Mouse (Mus musculus): ENCODE data around the gene Mcts2. TPM values are rescaled to one million over a fixed set of nuclear protein-coding genes. Genes with fewer than 3 reads are reported as not detected.

Mcts2 gene
- polyA plus RNA-seq, 1 experiment from 2014 or later, result 19.4 TPM

DNA sequence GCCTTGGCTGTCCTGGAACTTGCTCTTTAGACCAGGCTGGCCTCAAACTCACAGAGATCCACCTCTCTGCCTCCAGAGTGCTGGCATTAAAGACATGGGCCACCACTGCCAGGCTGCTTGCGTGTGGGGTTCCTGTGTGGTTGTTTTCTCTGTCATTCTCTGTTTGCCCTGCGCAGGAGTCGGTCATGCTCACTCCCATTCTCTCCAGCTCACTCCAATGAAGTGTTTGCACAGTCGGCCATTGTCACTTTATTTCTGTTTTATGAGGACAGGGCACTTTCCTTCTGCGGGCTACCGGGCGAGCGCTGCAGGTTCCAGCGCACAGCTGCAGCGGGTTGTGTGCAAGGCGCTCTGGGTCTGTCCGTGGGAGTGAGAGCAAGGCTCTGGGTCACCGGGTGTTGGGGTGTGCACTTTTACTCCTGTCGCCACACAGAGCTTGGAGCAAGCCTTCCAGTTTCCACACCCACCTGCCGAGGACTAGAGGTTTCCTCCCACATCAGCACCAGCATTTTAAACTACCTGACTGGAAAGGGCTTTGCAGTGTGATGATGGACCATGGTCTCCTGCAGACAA lies 38.4 kb downstream of the Mcts2 start:
- peak; percentile 66 for DNase-seq (ENCODE audit: low spot score)
- no peaks in the 10 kb centered on the region for H3K9me3 ChIP-seq (ENCODE audit: low read length)
- no peak overlapping the region for H3K9ac ChIP-seq (replicated peaks; ENCODE audit: low read depth)
- 47% methylated on average over 15 of the region's 15 CpGs for WGBS
- H3K27ac ChIP-seq (ENCODE audit: low read length), result 0 out of 2 replicates have a peak overlapping the region, but pooled peaks have one; percentile 86
- H3K36me3 ChIP-seq (ENCODE audit: insufficient read depth, low read length), result no peaks in the 10 kb centered on the region
- H3K27me3 ChIP-seq (replicated peaks; ENCODE audit: insufficient read depth, low read length), result no peaks in the 10 kb centered on the region
- H3K4me3 ChIP-seq (ENCODE audit: low read depth, low read length), result no peak overlapping the region
- TF ChIP-seq EP300 (IDR thresholded peaks at IDR 0.05) (no peak), CTCF (IDR thresholded peaks at IDR 0.05) (no peak)
- ATAC-seq, result no peak
- H3K4me2 ChIP-seq (replicated peaks; ENCODE audit: low read depth, low read length), result no peak overlapping the region; the same call in 1 of the 2 replicates
- H3K4me1 ChIP-seq (ENCODE audit: insufficient read depth, low read depth, low read length), result peaks cover 39% of the 10 kb centered on the region

DNA sequence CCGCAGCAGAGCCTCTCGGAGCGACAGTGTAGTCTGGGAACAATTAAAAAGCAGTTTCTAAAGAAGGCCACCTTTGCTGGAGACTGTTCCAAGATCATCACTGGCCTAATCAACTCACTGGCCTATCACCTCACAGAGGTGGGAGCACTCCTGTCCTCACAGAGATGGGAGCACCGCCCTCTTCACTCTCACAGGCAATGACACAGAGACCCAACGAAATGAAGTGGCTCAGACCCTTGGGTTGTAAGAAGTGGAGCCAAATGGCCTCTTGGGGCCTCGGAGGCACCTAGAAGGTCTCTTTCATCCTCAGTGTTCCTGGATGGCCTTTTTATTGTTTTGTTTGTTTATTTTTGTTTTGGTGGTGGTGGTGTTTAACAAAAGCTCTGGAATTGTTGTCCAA lies 39.4 kb downstream of the Mcts2 start:
- Histone ChIP-seq H3K9me3 (ENCODE audit: low read length) (no peaks in the 10 kb centered on the region), H3K9ac (replicated peaks; ENCODE audit: low read depth) (no peak overlapping the region), H3K36me3 (ENCODE audit: insufficient read depth, low read length) (no peaks in the 10 kb centered on the region), H3K4me1 (ENCODE audit: insufficient read depth, low read depth, low read length) (peaks cover 40% of the 10 kb centered on the region), H3K4me2 (replicated peaks; ENCODE audit: low read depth, low read length) (no peak overlapping the region), H3K27ac (ENCODE audit: low read length) (peak overlapping the region; percentile 86; the same call in 1 of the 2 replicates), H3K27me3 (replicated peaks; ENCODE audit: insufficient read depth, low read length) (no peaks in the 10 kb centered on the region), H3K4me3 (ENCODE audit: low read depth, low read length) (no peak overlapping the region)
- no peak for ATAC-seq
- no peak for TF ChIP-seq CTCF (IDR thresholded peaks at IDR 0.05)
- TF ChIP-seq EP300 (IDR thresholded peaks at IDR 0.05), result no peak
- no peak for DNase-seq (ENCODE audit: low spot score)
- WGBS, result 87% methylated on average over 6 of the region's 6 CpGs

DNA sequence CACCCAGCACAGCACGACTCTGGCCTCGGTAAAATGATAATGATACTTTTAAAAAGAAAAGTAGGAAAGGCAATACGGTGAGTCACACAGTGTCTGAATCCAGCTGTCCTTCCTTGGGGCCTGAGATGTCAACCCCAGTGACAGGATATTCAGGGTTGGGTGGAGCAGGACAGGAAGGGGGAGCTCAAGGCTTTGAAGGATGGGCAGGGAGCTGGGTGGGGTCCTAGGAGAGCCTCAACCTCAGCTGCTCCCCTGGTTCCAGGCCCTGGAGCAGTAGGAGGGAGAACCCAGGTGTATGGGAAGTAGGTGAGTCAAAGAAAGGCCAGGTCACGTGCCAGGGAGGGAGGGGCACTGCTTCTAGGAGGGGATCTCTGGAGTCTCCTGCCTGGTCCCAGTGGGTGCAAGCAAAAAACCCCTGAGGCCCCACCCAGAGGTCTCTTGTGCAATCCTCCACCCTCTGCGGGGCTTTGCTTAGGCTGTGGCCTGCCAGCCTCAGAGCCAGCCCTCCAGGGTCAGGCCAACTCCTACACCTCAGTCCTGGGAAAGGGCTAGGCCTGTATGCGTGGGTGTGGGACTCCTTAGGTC lies 40.0 kb downstream of the Mcts2 start:
- Histone ChIP-seq H3K4me3 (ENCODE audit: low read depth, low read length) (no peak overlapping the region), H3K27me3 (replicated peaks; ENCODE audit: insufficient read depth, low read length) (no peaks in the 10 kb centered on the region), H3K27ac (ENCODE audit: low read length) (peak overlapping the region; percentile 86), H3K9ac (replicated peaks; ENCODE audit: low read depth) (no peak overlapping the region), H3K9me3 (ENCODE audit: low read length) (no peaks in the 10 kb centered on the region), H3K4me2 (replicated peaks; ENCODE audit: low read depth, low read length) (no peak overlapping the region), H3K36me3 (ENCODE audit: insufficient read depth, low read length) (no peaks in the 10 kb centered on the region), H3K4me1 (ENCODE audit: insufficient read depth, low read depth, low read length) (peaks cover 40% of the 10 kb centered on the region)
- DNase-seq (ENCODE audit: low spot score) (peak; percentile 53), ATAC-seq (peak; percentile 30)
- WGBS, result 24% methylated on average over 6 of the region's 6 CpGs
- TF ChIP-seq CTCF (IDR thresholded peaks at IDR 0.05), result no peak
- TF ChIP-seq EP300 (IDR thresholded peaks at IDR 0.05), result peak; percentile 73

GRCm38 (mm10) chr2:152727795-152728510 lies 41.1 kb downstream of the Mcts2 start:
- Histone ChIP-seq H3K4me2 (replicated peaks; ENCODE audit: low read depth, low read length) (no peak overlapping the region), H3K27ac (ENCODE audit: low read length) (peak overlapping the region; percentile 86), H3K9me3 (ENCODE audit: low read length) (no peaks in the 10 kb centered on the region), H3K4me1 (ENCODE audit: insufficient read depth, low read depth, low read length) (peaks cover 40% of the 10 kb centered on the region), H3K27me3 (replicated peaks; ENCODE audit: insufficient read depth, low read length) (no peaks in the 10 kb centered on the region), H3K36me3 (ENCODE audit: insufficient read depth, low read length) (no peaks in the 10 kb centered on the region), H3K9ac (replicated peaks; ENCODE audit: low read depth) (no peak overlapping the region), H3K4me3 (ENCODE audit: low read depth, low read length) (no peak overlapping the region)
- WGBS, result 65% methylated on average over 14 of the region's 14 CpGs
- DNase-seq (ENCODE audit: low spot score) (peak; percentile 82), ATAC-seq (peak; percentile 66)
- peak; percentile 85 for TF ChIP-seq EP300 (IDR thresholded peaks at IDR 0.05)
- no peak for TF ChIP-seq CTCF (IDR thresholded peaks at IDR 0.05)

- DNase-seq (ENCODE audit: low spot score), result peak; percentile 52
- no peak for ATAC-seq
- H3K4me1 ChIP-seq (ENCODE audit: insufficient read depth, low read depth, low read length), result peaks cover 39% of the 10 kb centered on the region
These were observed 41.8 kb downstream of the Mcts2 start for GRCm38 (mm10) chr2:152728594-152728993.

GRCm38 (mm10) chr2:152729013-152729635 lies 42.3 kb downstream of the Mcts2 start:
- Histone ChIP-seq H3K36me3 (ENCODE audit: insufficient read depth, low read length) (no peaks in the 10 kb centered on the region), H3K4me1 (ENCODE audit: insufficient read depth, low read depth, low read length) (peaks cover 34% of the 10 kb centered on the region; the same call in 1 of the 2 replicates), H3K27ac (ENCODE audit: low read length) (peak overlapping the region; percentile 86), H3K9ac (replicated peaks; ENCODE audit: low read depth) (no peak overlapping the region), H3K4me3 (ENCODE audit: low read depth, low read length) (no peak overlapping the region), H3K27me3 (replicated peaks; ENCODE audit: insufficient read depth, low read length) (no peaks in the 10 kb centered on the region), H3K4me2 (replicated peaks; ENCODE audit: low read depth, low read length) (no peak overlapping the region), H3K9me3 (ENCODE audit: low read length) (no peaks in the 10 kb centered on the region)
- WGBS, result 23% methylated on average over 8 of the region's 8 CpGs
- ATAC-seq (peak; percentile 31), DNase-seq (ENCODE audit: low spot score) (peak; percentile 73)
- TF ChIP-seq EP300 (IDR thresholded peaks at IDR 0.05) (peak; percentile 59), CTCF (IDR thresholded peaks at IDR 0.05) (no peak)

More at GRCm38 (mm10) chr2:152728594-152728993, 41.8 kb downstream of the Mcts2 start:
- no peaks in the 10 kb centered on the region for H3K36me3 ChIP-seq (ENCODE audit: insufficient read depth, low read length)
- TF ChIP-seq EP300 (IDR thresholded peaks at IDR 0.05) (no peak), CTCF (IDR thresholded peaks at IDR 0.05) (no peak)
- no peaks in the 10 kb centered on the region for H3K9me3 ChIP-seq (ENCODE audit: low read length)
- H3K27ac ChIP-seq (ENCODE audit: low read length), result peak overlapping the region; percentile 86
- WGBS, result 49% methylated on average over 7 of the region's 7 CpGs
- no peaks in the 10 kb centered on the region for H3K27me3 ChIP-seq (replicated peaks; ENCODE audit: insufficient read depth, low read length)
- H3K4me2 ChIP-seq (replicated peaks; ENCODE audit: low read depth, low read length), result no peak overlapping the region
- no peak overlapping the region for H3K4me3 ChIP-seq (ENCODE audit: low read depth, low read length)
- H3K9ac ChIP-seq (replicated peaks; ENCODE audit: low read depth), result no peak overlapping the region
